Mouse (Mus musculus) MN1 (cell line): ENCODE measurements around the gene Grb7.

ENCODE experiments used
- DNase-seq: peaks from one replicate; pipeline ENCODE4 v3.0.0-alpha.2; 2016; ENCODE audit warnings: low spot score

Grb7 gene

DNA sequence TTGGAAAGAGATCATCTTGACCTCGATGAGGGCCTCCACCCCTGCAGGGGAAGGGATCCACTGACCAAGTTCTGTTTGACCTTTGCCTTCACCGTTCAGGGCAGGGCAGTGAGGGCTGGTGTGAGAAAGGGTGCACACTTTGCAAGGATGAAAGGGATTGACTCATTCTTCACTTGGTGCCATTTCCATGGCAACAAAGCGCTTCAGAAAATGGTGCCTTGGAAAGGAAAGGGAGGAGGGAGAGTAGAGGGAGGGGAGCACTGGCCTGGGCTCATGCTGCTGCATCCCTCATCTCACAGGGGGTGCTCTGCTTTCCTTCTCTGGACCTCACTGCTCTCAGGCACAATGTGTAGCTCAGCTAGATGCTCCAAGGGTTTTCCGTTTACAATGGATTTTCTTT, 26.5 kb downstream of the Grb7 start:
- DNase-seq: no peak

DNA sequence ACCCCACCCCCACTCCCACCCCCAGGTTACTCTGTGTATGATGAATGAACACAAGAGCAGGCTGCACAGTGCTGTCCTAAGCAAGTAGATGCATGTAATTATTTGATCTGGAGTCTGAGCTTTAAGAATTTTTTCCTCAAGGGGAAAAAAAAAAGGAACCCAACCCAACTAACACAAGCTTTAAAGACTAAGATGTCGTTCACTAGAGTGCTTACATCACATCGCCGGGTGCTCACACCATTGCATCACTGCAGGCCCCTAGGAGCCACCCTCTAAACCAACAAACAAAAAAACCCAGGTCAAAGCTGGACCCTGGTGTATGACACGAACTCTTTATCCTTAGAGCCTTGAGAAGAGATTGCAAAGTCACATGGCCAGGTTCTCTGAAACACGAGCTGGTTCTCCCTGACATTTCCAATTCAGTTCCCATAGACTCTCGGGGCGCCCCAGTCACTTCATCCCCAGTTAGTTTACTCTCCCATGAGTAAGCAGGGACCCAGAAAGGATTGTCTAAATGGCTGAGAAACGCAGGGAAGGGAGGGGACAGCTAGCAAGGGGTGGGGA, 27.8 kb downstream of the Grb7 start:
- DNase-seq: no peak

- DNase-seq: no peak
Observed at GRCm38 (mm10) chr11:98474967-98475366, 28.8 kb downstream of the Grb7 start.

- no peak for DNase-seq
Observed at GRCm38 (mm10) chr11:98475630-98476433, 29.6 kb downstream of the Grb7 start.

- no peak for DNase-seq
Observed at GRCm38 (mm10) chr11:98476434-98476807, 30.2 kb downstream of the Grb7 start.

DNA sequence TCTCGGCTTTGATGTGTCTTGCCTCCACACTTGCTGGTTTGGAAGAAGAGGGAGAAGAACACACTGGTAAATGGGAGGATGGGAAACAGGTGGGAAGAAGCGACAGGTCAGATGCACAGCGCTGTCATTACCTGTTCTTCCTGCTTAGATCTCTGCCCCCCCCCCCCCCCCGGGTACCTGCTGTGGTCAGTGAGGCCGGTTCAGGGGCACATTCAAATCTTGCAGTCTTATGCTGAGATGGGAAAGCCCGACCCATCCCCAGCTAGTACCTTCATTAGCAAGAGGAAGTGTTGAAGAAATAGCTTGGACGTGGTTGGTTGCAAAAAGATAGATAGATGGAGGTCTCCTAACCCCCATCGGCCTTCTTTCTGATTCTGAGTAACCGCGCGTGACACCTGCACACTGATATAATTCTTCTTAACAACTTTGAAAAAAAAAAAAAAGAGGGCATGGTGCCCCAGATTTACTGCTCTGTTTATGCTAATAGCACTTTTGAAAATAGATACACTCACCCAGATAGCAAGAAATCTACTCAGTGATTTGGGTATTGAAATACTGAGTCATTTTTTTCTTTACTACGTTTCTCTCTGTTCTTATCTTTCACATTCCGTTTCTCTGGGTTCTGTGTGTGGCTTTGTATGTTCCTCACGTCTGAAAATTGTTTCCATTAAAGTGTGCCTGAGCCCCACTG, 31.0 kb downstream of the Grb7 start:
- no peak for DNase-seq

GRCm38 (mm10) chr11:98479026-98479939, 33.1 kb downstream of the Grb7 start:
- DNase-seq: no peak

GRCm38 (mm10) chr11:98479940-98480497, 33.8 kb downstream of the Grb7 start:
- DNase-seq: no peak

GRCm38 (mm10) chr11:98481231-98481630, 35.0 kb downstream of the Grb7 start:
- no peak for DNase-seq

DNA sequence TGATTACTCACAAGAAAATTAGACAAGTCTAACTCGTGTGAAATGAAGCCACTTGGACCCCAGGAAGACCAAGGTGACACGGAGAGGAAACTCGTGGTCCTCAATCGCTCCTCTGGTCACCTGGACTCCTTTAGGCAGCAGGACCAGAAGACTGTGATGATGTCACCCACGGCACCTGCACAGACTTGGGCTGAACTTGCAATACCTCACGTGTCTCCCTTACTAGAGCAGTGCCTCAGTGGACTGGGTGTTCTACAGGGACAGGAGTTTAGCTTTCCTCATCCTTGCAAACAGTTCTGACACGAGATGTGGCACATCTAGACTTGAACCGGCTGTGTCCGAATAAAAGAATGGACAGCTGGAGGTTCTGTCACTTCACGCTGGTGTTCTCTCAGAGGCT, 35.9 kb downstream of the Grb7 start:
- DNase-seq: no peak

GRCm38 (mm10) chr11:98485749-98486148, 39.6 kb downstream of the Grb7 start:
- DNase-seq: no peak

DNA sequence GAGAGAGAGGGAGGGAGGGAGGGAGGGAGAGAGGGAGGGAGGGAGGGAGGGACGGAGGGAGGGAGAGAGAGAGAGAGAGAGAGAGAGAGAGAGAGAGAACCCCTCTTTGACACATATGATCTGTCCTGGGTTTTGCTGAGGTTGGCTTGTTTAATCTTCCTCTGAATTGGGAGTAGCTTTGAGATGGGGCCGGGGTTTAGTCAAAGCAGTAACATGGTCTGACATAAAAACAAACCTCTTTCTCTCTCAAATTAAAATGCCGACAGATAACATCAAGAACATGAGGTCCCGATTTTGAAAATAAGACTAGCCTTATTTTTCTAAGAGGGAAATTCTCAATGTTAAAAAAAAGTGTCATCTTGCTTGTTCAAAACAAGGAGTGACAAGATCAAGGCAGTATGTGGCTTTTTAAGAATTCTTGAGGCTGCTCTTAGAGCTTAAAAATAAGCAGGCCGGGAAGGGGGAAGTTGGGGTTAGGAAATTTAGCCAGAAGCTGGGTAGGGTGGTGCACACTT, 41.4 kb downstream of the Grb7 start:
- no peak for DNase-seq

DNA sequence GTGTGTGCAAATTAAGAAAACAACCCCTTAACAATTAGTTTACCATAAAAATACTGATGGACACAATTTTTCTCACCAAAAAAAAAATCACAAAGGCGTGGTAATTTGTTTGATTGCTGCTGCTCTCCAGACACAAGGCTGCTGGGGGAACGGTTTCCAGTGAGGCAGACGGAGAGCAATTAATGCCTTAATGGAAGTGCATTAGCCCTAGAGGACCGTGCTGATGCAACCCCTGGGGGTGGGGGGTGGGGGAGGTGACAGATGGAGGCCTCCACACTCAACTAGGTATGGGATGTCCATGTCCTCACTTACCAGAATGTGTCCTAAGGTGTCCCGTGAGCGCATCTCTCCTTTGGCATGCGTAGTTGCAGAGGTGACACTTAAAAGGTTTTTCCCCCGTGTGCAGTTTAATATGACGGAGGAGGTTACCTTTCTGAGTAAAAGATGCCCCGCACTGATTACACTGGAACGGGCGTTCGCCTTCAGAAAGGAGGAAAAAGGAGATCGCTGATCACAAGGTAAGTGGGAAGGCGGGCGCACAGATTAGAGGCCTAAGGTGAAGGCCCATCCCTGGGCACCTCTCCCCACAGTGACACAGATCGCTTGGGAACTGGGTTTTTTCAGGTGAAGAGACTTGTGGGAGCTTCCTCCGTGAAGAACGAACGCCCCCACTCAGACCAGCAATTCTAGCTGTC, 42.5 kb downstream of the Grb7 start:
- DNase-seq: no peak

DNA sequence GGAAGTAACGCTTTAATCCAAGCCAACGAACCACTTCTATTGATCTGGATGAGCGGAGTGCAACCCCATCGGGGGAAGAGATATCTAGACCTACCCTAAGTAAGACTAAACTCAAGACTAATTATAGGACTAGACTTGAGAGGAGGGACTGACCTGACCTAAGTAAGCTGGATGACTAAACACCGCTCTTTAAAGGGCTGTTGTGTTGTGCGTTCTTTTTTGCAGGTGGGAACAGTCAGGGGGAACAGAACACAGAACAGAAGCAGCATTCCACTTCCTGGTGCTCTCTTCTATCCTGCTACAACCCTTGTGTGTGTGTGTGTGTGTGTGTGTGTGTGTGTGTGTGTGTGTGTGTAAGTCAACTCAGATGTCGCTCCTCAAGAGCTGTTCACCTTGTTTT, 45.4 kb downstream of the Grb7 start:
- DNase-seq: no peak

DNA sequence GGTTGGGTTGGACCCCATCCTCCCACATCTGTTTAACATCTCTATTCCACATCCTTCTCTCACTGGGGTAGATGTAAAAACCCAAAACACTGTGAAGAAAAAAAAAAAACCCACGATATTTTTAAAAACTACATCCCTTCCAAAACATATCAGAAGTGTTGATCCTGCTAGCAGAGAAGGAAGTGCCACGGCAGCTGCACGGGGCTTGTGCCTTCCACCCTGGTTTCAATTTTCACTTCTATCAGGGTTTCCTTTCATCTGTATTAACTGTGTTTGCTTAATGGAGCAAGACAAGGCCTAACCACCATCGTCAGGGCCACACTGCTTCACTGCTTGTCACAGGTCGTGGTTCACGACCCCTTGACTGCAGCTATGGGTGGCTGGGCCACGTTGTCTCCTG, 46.8 kb downstream of the Grb7 start:
- DNase-seq: no peak

DNA sequence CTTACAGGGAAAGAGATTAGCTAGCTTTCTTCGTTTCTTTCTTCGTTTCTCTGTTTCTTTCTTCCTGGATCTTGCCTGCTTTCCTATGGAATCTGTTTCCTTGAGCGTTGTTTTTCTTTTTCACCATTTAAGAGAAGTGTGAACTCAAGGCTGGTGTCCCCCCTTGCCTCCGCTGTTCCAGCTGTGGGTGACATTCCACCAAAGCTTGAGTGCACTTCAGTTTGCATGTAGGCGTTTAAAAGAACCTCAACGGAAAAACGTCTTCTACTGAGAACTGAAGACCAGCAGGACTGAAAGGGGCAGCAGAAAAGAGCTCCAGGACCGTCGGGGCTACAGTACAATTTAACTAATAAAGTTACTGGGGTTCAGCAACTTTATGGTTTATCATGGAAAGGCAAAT, 47.2 kb downstream of the Grb7 start:
- no peak for DNase-seq

DNA sequence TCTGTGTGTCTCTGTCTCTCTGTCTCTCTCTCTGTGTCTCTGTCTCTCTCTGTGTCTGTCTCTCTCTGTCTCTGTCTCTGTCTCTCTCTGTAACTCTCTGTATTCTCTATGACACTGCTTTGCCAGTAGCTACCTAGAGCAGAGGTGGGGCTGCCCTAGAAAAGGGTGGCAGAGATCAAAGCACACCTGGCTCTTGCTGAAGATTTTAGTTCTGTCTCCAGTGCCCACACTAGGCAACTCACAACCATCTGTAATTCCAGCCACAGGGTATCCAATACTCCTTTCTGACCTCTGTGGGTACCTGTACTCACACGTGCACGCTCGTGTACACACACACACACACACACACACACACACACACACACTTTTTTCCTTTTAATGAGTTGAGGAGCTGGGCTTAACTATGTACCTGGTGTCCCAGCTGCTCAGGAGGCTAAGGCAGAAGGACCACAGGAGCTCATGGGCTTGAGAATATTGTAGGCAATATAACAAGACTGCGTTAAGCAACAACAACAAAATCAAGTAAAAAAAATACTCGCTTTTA, 49.1 kb downstream of the Grb7 start:
- DNase-seq: no peak

GRCm38 (mm10) chr11:98497388-98498288, 51.4 kb downstream of the Grb7 start:
- peak; percentile 19 for DNase-seq

GRCm38 (mm10) chr11:98504926-98505325, 58.7 kb downstream of the Grb7 start:
- DNase-seq: no peak
